Mouse (Mus musculus) thymus, adult 2 months (tissue): ENCODE data around the gene Mbnl1.

Source experiments
- CTCF ChIP-seq: fragments of 200-500 bp; IDR thresholded peaks from 2 replicates; pipeline ENCODE4 v1.5.1; 2012; ENCODE audit warnings: mild to moderate bottlenecking, control low read depth, low read length, moderate library complexity, borderline replicate concordance; ENCODE audit not compliant: control insufficient read depth, poor library complexity, insufficient read depth; ENCODE audit errors: extremely low read depth
- POLR2A ChIP-seq: fragments of 200-500 bp; IDR thresholded peaks from 2 replicates; pipeline ENCODE4 v1.6.1; 2012; ENCODE audit warnings: mild to moderate bottlenecking, low read length, control low read depth, moderate library complexity; ENCODE audit not compliant: control insufficient read depth, poor library complexity, insufficient read depth; ENCODE audit errors: extremely low read depth

DNA sequence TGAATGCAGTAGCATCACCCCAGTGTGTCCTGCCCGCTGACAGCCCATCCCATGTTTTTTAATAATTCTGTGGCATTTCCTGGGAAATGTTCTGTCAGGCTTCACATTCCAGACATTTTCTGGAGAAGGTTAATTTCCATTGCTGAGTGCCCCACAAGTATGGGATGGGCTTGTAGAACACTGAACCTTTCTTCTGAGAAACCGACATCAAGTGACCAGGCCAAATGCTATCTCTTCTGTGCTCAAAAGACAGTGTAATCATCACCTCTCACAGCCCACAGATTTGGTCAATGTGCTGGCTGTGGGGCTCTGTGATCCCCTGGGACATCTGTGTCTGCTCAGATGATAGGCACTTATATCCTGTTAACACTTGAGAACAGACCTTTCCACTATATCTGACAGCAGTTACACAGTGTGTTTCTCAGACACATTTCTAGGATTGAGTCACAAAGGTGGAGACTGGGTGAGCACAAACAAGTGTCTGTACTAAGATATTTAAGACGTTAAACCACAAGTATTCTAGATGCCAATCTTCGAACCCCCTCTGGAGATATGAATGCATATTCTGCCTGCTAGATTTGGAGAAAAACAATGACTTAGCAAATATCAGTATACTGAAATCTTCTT, 130.4 kb downstream of the Mbnl1 start:
- TF ChIP-seq POLR2A (no peak), CTCF (no peak)
